Mouse (Mus musculus): Measurements from ENCODE around the gene Hbq1b.

- TF ChIP-seq CTCF (IDR thresholded peaks at IDR 0.05; ENCODE audit: extremely low read depth, insufficient read length, insufficient replicate concordance, low read depth, low read length) (no peak), POLR2A (IDR thresholded peaks at IDR 0.05; ENCODE audit: low read depth, low read length) (no peak)
Observed at GRCm38 (mm10) chr11:32242209-32242608, 44.6 kb upstream of the Hbq1b start.
